Mouse (Mus musculus) frontal cortex, postnatal 25 days (tissue): ENCODE measurements around the gene Rrp7a.

Experiments used
- DNase-seq, 2 experiments: peaks; one replicate each; pipeline ENCODE4 v3.0.0; 2022; ENCODE audit warnings: low spot score in 2 of 2

Gene Rrp7a

GRCm38 (mm10) chr15:83112898-83113297, 9.7 kb downstream of the Rrp7a start:
- peak; percentile 47 to 51 for DNase-seq

- DNase-seq, result no peak
Observed at GRCm38 (mm10) chr15:83111874-83112273, 10.7 kb downstream of the Rrp7a start.

GRCm38 (mm10) chr15:83111290-83111689, 11.3 kb downstream of the Rrp7a start:
- DNase-seq, result no peak

- DNase-seq, result no peak
Observed at GRCm38 (mm10) chr15:83107814-83108213, 14.8 kb downstream of the Rrp7a start.

- DNase-seq, result no peak
Observed at GRCm38 (mm10) chr15:83106426-83106825, 16.2 kb downstream of the Rrp7a start.

GRCm38 (mm10) chr15:83103111-83103510, 19.5 kb downstream of the Rrp7a start:
- no peak for DNase-seq

- no peak for DNase-seq
Observed at GRCm38 (mm10) chr15:83100332-83100662, 22.3 kb downstream of the Rrp7a start.

GRCm38 (mm10) chr15:83099533-83100331, 22.9 kb downstream of the Rrp7a start:
- DNase-seq, result peak in 1 of 2 experiments; percentile 41

GRCm38 (mm10) chr15:83095950-83096349, 26.7 kb downstream of the Rrp7a start:
- DNase-seq, result no peak

GRCm38 (mm10) chr15:83093687-83094086, 28.9 kb downstream of the Rrp7a start:
- DNase-seq, result no peak

GRCm38 (mm10) chr15:83090874-83091273, 31.7 kb downstream of the Rrp7a start:
- no peak for DNase-seq

GRCm38 (mm10) chr15:83089429-83089605, 33.3 kb downstream of the Rrp7a start, which contains the start of gene Serhl:
Gene Serhl (plus strand): TSS chr15:83089506.
- no peak for DNase-seq

GRCm38 (mm10) chr15:83088495-83089428, 33.8 kb downstream of the Rrp7a start:
- DNase-seq, result no peak

GRCm38 (mm10) chr15:83086636-83087328, 35.8 kb downstream of the Rrp7a start:
- DNase-seq, result no peak

- peak; percentile 12 to 23 for DNase-seq
Observed at GRCm38 (mm10) chr15:83085901-83086300, 36.7 kb downstream of the Rrp7a start.

- no peak for DNase-seq
Observed at GRCm38 (mm10) chr15:83084022-83084640, 38.5 kb downstream of the Rrp7a start.

- no peak for DNase-seq
Observed at GRCm38 (mm10) chr15:83083530-83083929, 39.1 kb downstream of the Rrp7a start.

GRCm38 (mm10) chr15:83075607-83076525, 46.7 kb downstream of the Rrp7a start:
- DNase-seq, result no peak

GRCm38 (mm10) chr15:83074179-83074578, 48.4 kb downstream of the Rrp7a start:
- no peak for DNase-seq

- DNase-seq, result no peak
Observed at GRCm38 (mm10) chr15:83071752-83072151, 50.8 kb downstream of the Rrp7a start.

GRCm38 (mm10) chr15:83070942-83071341, 51.7 kb downstream of the Rrp7a start:
- no peak for DNase-seq
